Mouse (Mus musculus) liver, embryonic 14.5 days (tissue): ENCODE measurements at regions not wholly inside any gene's neighbourhood (a gene's known extent, or its start where the extent isn't known, plus 50 kb on each side); places are given as distances from the start of the nearest gene placed in this dataset.

ENCODE experiments used
- CTCF ChIP-seq: IDR thresholded peaks from 2 replicates; pipeline ENCODE4 v1.5.1; 2016; ENCODE audit warnings: antibody characterized with exemption, low read depth, control low read depth
- EP300 ChIP-seq: IDR thresholded peaks from 2 replicates; pipeline ENCODE4 v1.6.1; 2016; ENCODE audit warnings: antibody characterized with exemption, low read depth

DNA sequence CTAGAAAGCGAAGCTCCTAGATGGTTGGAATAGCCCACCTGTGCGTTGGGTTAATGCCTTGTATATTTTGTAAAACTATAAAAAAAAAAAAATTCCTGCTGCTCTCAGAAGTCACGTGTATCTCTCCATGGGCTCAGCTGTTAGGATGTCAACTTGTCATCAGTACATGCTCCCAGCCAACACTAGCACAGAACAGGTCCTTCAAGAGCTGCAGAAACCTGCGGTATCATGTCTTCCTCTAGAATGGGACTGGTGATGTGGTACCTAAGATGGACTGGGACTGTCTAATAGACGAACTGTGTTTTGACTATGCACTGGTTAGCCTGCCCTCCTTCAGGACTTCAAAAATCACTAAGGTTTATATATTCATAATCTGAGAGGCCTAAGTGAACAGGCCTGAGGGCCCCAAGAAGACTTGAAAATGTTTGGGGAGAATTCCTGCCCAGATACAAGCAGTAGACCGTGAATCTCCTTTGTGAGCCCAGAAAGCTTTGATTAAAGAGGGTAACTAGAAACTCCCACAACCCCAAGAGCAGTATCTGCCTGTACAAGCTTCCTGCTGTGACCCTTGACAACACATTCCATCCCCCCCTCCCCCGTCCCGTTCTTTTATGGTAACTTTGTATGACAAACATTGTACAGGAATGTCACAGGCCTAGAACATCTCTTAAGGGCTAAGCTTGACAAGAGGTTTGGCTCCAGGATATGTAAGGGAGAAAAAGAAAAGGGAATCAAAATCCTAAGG lies 152.1 kb downstream of the Sox4 start:
- TF ChIP-seq CTCF, result no peak
- no peak for TF ChIP-seq EP300
